Mouse (Mus musculus): ENCODE measurements around the gene Zfp644. TPM values are rescaled to one million over a fixed set of nuclear protein-coding genes. Genes with fewer than 3 reads are reported as not detected.
A peak's percentile ranks its signal among the peaks of the same experiment; 100 is the strongest.
"Not testable (repeated sequence)": the region's sequence is repeated elsewhere in the genome, so short reads cannot be mapped to it uniquely, and the experiment has no call there.

The Zfp644 gene
- polyA plus RNA-seq, 1 experiment: 11.3 TPM

DNA sequence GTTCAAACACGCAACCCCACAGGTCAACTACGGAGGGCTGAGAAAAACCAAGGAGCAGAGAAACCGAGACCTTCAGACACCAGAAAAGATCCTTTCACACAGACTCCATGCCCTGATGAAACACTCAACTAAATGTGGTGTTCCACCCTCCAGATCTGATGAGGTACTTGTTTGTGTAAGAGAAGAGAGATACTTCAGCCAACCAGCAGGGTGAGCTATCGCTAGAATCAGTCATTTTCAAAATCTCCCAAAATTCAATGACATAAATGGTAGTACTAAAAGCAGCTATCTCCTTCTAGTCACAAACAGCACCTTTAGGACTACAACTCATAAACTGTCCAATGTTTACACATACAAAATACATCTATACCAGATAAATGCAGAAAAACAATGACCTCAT, 4.1 kb downstream of the Zfp644 start:
- no peaks in the 10 kb centered on the region for H3K27me3 ChIP-seq (replicated peaks; ENCODE audit: control insufficient read depth, insufficient read depth, low read length)
- 82% methylated on average over 4 of the region's 4 CpGs for WGBS
- H3K4me3 ChIP-seq (ENCODE audit: insufficient read depth, low read depth, low read length): no peak overlapping the region
- TF ChIP-seq POLR2A (IDR thresholded peaks at IDR 0.05; ENCODE audit: low read depth, low read length) (no peak), CTCF (conservative IDR thresholded peaks at IDR 0.05; ENCODE audit: insufficient read depth, insufficient read length, low read depth, low read length) (no peak)
- H3K27ac ChIP-seq (ENCODE audit: insufficient read depth, low read depth, low read length): no peak overlapping the region
- DNase-seq: peak; percentile 5
- peaks cover 6% of the 10 kb centered on the region; the same call in 1 of the 2 replicates for H3K4me1 ChIP-seq (ENCODE audit: control insufficient read depth, insufficient read depth, low read length)
- no peaks in the 10 kb centered on the region for H3K36me3 ChIP-seq (ENCODE audit: control insufficient read depth, insufficient read depth, low read length)

- no peaks in the 10 kb centered on the region for H3K4me1 ChIP-seq (ENCODE audit: control insufficient read depth, insufficient read depth, low read length)
- H3K27me3 ChIP-seq (replicated peaks; ENCODE audit: control insufficient read depth, insufficient read depth, low read length): no peaks in the 10 kb centered on the region
- 93% methylated on average over 6 of the region's 6 CpGs for WGBS
- no peak overlapping the region for H3K27ac ChIP-seq (ENCODE audit: insufficient read depth, low read depth, low read length)
- no peaks in the 10 kb centered on the region for H3K36me3 ChIP-seq (ENCODE audit: control insufficient read depth, insufficient read depth, low read length)
- DNase-seq: no peak
- no peak for TF ChIP-seq CTCF (conservative IDR thresholded peaks at IDR 0.05; ENCODE audit: insufficient read depth, insufficient read length, low read depth, low read length)
- no peak for TF ChIP-seq POLR2A (IDR thresholded peaks at IDR 0.05; ENCODE audit: low read depth, low read length)
- H3K4me3 ChIP-seq (ENCODE audit: insufficient read depth, low read depth, low read length): no peak overlapping the region
Observed at GRCm38 (mm10) chr5:106680636-106681458, 16.2 kb downstream of the Zfp644 start.

- Histone ChIP-seq H3K36me3 (ENCODE audit: control insufficient read depth, insufficient read depth, low read length) (no peaks in the 10 kb centered on the region), H3K27me3 (replicated peaks; ENCODE audit: control insufficient read depth, insufficient read depth, low read length) (no peaks in the 10 kb centered on the region), H3K27ac (ENCODE audit: insufficient read depth, low read depth, low read length) (no peak overlapping the region), H3K4me1 (ENCODE audit: control insufficient read depth, insufficient read depth, low read length) (no peaks in the 10 kb centered on the region), H3K4me3 (ENCODE audit: insufficient read depth, low read depth, low read length) (no peak overlapping the region)
- WGBS: 100% methylated on average over 1 of the region's 1 CpGs
- TF ChIP-seq POLR2A (IDR thresholded peaks at IDR 0.05; ENCODE audit: low read depth, low read length): no peak
- no peak for DNase-seq
Observed at GRCm38 (mm10) chr5:106679659-106680058, 17.4 kb downstream of the Zfp644 start.

DNA sequence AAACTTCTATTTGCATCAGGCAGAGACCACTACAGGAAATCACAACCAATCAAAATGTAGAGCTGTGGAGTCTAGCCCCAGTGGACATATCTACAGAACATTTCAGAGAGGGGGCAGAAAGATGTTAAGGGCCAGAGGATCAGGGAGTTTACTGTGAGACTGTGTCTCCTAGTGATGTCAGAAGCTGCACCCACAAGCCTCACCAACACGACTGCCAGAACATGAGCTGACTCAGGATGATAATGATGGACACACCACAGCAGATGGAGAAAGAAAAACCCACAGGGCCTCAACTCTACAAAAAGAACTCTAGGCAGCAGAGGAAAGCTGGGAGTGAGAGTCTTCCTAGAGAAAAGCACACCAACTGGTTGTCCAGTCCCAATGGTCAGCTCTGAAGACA, 18.3 kb downstream of the Zfp644 start:
- not testable (repeated sequence) for H3K4me1 ChIP-seq (ENCODE audit: control insufficient read depth, insufficient read depth, low read length); H3K4me3 ChIP-seq (ENCODE audit: insufficient read depth, low read depth, low read length); H3K27ac ChIP-seq (ENCODE audit: insufficient read depth, low read depth, low read length); H3K36me3 ChIP-seq (ENCODE audit: control insufficient read depth, insufficient read depth, low read length); DNase-seq; H3K27me3 ChIP-seq (replicated peaks; ENCODE audit: control insufficient read depth, insufficient read depth, low read length)
- 51% methylated on average over 1 of the region's 1 CpGs for WGBS

DNA sequence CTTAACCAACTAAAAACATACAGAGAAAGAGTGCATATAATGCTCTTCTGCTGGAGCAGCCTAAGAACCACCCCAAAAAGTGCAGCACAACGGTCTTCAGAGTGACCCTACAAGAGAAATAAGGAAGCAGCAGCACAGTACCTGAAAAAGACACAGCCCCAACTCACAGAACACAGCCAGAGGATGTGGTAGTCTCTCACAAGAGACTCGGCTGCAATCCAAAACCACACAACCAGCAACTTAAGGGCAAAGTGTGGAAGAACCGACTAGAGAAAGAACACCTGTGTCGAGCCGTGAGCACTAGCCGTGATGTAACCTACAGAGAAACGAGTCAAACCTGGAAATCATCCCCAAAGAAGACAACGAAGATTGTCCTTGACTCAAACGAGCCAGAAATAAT, 20.3 kb downstream of the Zfp644 start:
- no peak overlapping the region for H3K27ac ChIP-seq (ENCODE audit: insufficient read depth, low read depth, low read length)
- TF ChIP-seq CTCF (conservative IDR thresholded peaks at IDR 0.05; ENCODE audit: insufficient read depth, insufficient read length, low read depth, low read length) (no peak), POLR2A (IDR thresholded peaks at IDR 0.05; ENCODE audit: low read depth, low read length) (no peak)
- H3K27me3 ChIP-seq (replicated peaks; ENCODE audit: control insufficient read depth, insufficient read depth, low read length): no peaks in the 10 kb centered on the region
- 74% methylated on average over 9 of the region's 9 CpGs for WGBS
- H3K4me3 ChIP-seq (ENCODE audit: insufficient read depth, low read depth, low read length): no peak overlapping the region
- peaks cover 3% of the 10 kb centered on the region; the same call in 1 of the 2 replicates for H3K4me1 ChIP-seq (ENCODE audit: control insufficient read depth, insufficient read depth, low read length)
- no peaks in the 10 kb centered on the region for H3K36me3 ChIP-seq (ENCODE audit: control insufficient read depth, insufficient read depth, low read length)
- DNase-seq: no peak

DNA sequence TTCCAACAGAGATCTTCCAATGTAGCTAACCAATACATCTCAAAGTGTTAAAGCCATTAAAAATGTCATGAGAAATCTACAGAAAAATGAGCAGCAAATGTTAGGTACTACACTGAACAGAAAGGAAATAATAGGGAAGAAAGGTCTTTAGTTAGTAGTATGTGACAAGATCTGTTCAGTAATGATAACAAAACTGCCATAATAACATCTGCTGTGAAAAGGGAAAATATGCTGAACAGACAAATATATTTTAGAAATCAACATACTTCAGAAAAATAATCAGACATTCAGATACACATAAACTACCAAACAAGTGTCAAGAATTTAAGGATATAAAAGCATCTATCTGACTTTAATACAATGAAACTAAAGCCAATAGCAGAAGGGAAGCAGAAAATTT, 24.5 kb downstream of the Zfp644 start:
- DNase-seq: no peak
- H3K4me1 ChIP-seq (ENCODE audit: control insufficient read depth, insufficient read depth, low read length): peaks cover 3% of the 10 kb centered on the region; the same call in 1 of the 2 replicates
- no peaks in the 10 kb centered on the region for H3K36me3 ChIP-seq (ENCODE audit: control insufficient read depth, insufficient read depth, low read length)
- no peak overlapping the region for H3K27ac ChIP-seq (ENCODE audit: insufficient read depth, low read depth, low read length)
- no peaks in the 10 kb centered on the region for H3K27me3 ChIP-seq (replicated peaks; ENCODE audit: control insufficient read depth, insufficient read depth, low read length)
- TF ChIP-seq CTCF (conservative IDR thresholded peaks at IDR 0.05; ENCODE audit: insufficient read depth, insufficient read length, low read depth, low read length): no peak
- no peak for TF ChIP-seq POLR2A (IDR thresholded peaks at IDR 0.05; ENCODE audit: low read depth, low read length)
- H3K4me3 ChIP-seq (ENCODE audit: insufficient read depth, low read depth, low read length): no peak overlapping the region

DNA sequence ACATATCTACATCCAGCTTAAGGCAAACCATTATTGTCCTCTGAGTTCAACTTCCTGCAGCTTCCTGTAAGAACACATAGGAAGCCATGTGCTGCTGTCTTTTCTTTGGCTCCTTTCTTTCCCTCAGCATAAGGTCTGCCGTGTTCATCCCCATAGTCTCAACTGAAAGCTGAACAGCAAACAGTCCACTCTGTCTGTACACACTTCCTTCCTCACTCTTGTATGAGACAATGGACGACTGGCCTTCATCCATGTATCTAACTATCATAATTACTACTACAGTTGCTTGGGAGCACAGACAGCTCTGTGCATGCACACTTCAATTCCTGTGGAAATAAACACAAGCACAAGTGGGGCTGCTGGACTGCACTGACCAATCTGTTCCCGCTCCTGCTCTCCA, 25.2 kb downstream of the Zfp644 start:
- peak; percentile 17 for DNase-seq
- H3K36me3 ChIP-seq (ENCODE audit: control insufficient read depth, insufficient read depth, low read length): no peaks in the 10 kb centered on the region
- H3K27ac ChIP-seq (ENCODE audit: insufficient read depth, low read depth, low read length): no peak overlapping the region
- H3K4me1 ChIP-seq (ENCODE audit: control insufficient read depth, insufficient read depth, low read length): peaks cover 3% of the 10 kb centered on the region; the same call in 1 of the 2 replicates
- TF ChIP-seq POLR2A (IDR thresholded peaks at IDR 0.05; ENCODE audit: low read depth, low read length): no peak
- no peak for TF ChIP-seq CTCF (conservative IDR thresholded peaks at IDR 0.05; ENCODE audit: insufficient read depth, insufficient read length, low read depth, low read length)
- H3K4me3 ChIP-seq (ENCODE audit: insufficient read depth, low read depth, low read length): no peak overlapping the region
- no peaks in the 10 kb centered on the region for H3K27me3 ChIP-seq (replicated peaks; ENCODE audit: control insufficient read depth, insufficient read depth, low read length)
- WGBS: 59% methylated on average over 3 of the region's 3 CpGs

Measured in kidney, adult 2 months (tissue).